Mouse (Mus musculus) kidney, adult 11 months (tissue): ENCODE results near the gene Toe1.

Experiments used
- DNase-seq: peaks from one replicate; pipeline ENCODE4 v3.0.0; 2022

The Toe1 gene

GRCm38 (mm10) chr4:116792453-116792852 is 15.0 kb downstream of the Toe1 start:
- no peak for DNase-seq

GRCm38 (mm10) chr4:116788956-116789355 is 18.5 kb downstream of the Toe1 start:
- DNase-seq: peak; percentile 62

GRCm38 (mm10) chr4:116787985-116788760 is 19.3 kb downstream of the Toe1 start:
- DNase-seq: no peak

DNA sequence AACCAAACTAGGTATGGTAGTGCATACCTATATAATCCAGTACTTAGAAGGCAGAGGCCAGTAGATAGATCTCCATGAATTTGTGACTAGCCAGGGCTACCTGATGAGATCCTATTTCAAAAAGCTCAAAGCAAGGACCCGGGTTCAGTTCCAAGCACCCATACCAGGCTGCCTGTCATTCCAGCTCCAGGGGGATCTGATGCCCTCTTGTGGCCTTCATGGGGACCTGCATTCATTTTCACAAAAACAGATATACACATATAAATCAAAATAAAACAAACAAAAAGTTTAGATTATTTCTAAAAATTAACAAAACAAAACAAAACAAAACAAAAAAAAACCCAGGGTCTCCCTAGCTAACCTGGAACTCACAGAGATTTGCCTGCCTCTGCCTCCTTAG is 20.9 kb downstream of the Toe1 start:
- DNase-seq: no peak

DNA sequence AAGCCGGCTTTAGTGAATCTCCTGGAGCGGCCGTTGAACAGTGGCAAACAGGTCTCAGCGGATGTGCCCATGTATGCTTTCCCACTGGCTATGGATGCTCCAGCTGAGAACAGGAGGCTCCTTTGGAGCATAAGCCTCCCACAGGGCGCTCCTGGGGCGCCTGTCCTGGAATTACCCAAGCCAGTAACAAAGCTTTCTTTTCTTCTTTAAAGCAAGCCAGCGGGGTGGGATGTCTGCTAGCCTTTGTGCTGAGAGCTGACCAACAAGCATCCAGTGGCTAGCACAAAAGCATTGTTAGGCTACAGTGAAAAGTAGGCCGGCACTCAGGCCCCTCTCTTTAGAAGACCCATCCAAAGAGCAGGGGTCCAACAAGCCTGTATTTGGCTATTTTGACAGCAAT is 25.3 kb downstream of the Toe1 start:
- DNase-seq: no peak

DNA sequence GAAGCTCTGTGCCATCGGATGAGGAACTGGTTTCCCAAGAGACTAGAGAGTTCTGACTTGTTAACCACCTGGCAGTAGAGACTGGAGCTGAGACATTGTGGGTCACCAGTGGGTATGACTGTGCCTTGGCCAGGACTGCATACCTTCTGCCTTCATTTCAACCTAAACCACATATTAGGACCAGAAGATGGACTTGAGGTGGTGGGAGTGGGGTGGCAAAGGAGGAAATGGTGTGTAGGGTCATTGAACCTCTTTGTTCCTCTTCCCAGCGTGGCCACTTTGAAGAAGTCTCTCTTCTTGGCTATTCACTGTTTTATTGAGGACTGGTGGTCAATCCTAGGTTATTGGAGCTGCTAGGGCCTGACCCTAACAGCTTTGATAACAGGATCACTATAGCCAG is 26.1 kb downstream of the Toe1 start:
- no peak for DNase-seq

- no peak for DNase-seq
These were observed 26.9 kb downstream of the Toe1 start for GRCm38 (mm10) chr4:116780541-116780940.

GRCm38 (mm10) chr4:116777079-116777478 is 30.4 kb downstream of the Toe1 start:
- DNase-seq: no peak

- DNase-seq: no peak
These were observed 31.0 kb downstream of the Toe1 start for GRCm38 (mm10) chr4:116776391-116776790.

GRCm38 (mm10) chr4:116769060-116769459 is 38.4 kb downstream of the Toe1 start:
- DNase-seq: no peak

GRCm38 (mm10) chr4:116768510-116768909 is 38.9 kb downstream of the Toe1 start:
- DNase-seq: no peak

DNA sequence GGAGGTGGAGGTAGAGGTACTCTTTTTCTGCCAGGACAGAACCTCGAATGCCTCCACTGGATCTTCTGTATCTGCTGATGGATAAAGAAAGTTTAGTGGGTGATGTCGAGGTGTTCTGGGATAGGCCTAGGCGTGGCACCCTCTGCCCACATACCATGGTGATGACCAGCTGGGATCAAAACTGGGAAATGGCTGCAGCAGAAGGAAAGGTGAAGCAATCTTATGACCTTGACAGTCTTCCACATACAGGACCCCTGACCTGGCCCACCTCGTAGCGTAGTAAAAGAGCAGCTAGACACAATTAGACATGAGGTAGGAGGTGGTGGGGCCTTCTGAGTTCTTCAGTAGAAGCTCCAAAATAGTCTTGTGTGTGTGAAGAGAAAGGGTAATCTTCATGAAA is 43.4 kb downstream of the Toe1 start:
- no peak for DNase-seq

- DNase-seq: no peak
These were observed 45.5 kb downstream of the Toe1 start for GRCm38 (mm10) chr4:116761914-116762313.

- no peak for DNase-seq
These were observed 57.7 kb downstream of the Toe1 start for GRCm38 (mm10) chr4:116749750-116750149.
